Mouse (Mus musculus): ENCODE results near the gene Prss16. TPM values are rescaled to one million over a fixed set of nuclear protein-coding genes. Genes with fewer than 3 reads are reported as not detected.

The Prss16 gene
- polyA plus RNA-seq, 1 experiment from 2014 or later: not detected

DNA sequence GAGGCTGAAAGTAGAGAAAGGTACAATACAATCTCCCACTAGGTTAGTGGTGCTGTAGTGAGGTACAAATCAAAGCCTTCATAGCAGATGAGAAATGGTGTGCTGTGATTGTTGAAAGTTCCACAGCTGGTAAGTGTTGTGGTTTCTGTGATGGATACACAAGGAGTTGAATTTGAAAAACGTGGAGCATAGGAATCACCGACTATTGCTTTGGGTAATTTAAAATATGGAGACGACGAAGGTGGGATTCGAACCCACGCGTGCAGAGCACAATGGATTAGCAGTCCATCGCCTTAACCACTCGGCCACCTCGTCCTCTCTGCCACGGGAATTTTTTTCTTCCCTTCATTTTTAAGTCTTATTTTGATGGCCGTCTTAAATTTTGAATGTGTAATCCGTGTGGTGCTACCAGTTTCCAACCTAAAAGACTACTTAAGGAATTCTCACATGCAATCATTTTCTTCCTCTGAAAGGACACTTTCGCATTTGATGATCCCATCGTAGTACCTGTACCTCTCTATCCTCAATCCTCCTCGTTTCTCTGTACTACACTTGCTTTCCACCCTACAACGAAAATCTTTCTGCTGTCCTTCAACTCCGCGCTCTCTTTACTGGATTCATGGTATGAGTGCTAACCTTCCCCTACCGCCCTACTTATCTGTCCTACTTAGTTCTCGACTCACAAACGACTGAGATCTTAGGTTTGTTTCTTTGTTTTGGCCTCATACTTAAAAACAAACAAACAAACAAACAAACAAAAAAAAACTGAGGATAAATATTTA is 15.4 kb downstream of the Prss16 start:
- Histone ChIP-seq H3K9ac (ENCODE audit: low read depth, low read length) (no peak overlapping the region), H3K4me1 (ENCODE audit: control insufficient read depth, insufficient read depth, low read depth, low read length) (no peaks in the 10 kb centered on the region), H3K9me3 (ENCODE audit: control insufficient read depth, low read length) (peaks cover 10% of the 10 kb centered on the region), H3K4me3 (ENCODE audit: low read length) (no peak overlapping the region), H3K4me2 (ENCODE audit: low read length) (no peak overlapping the region), H3K27ac (ENCODE audit: low read depth, low read length) (no peak overlapping the region), H3K27me3 (replicated peaks; ENCODE audit: control insufficient read depth, insufficient read depth, low read length) (peaks cover 42% of the 10 kb centered on the region), H3K36me3 (ENCODE audit: control insufficient read depth, insufficient read depth, low read length) (no peaks in the 10 kb centered on the region)
- 4% methylated on average over 22 of the region's 22 CpGs for WGBS
- no peak for ATAC-seq

- Histone ChIP-seq H3K9ac (ENCODE audit: low read depth, low read length) (no peak overlapping the region), H3K9me3 (ENCODE audit: control insufficient read depth, low read length) (peaks cover 10% of the 10 kb centered on the region), H3K4me2 (ENCODE audit: low read length) (no peak overlapping the region), H3K36me3 (ENCODE audit: control insufficient read depth, insufficient read depth, low read length) (no peaks in the 10 kb centered on the region), H3K4me1 (ENCODE audit: control insufficient read depth, insufficient read depth, low read depth, low read length) (no peaks in the 10 kb centered on the region), H3K4me3 (ENCODE audit: low read length) (no peak overlapping the region), H3K27ac (ENCODE audit: low read depth, low read length) (no peak overlapping the region), H3K27me3 (replicated peaks; ENCODE audit: control insufficient read depth, insufficient read depth, low read length) (peaks cover 27% of the 10 kb centered on the region)
- 86% methylated on average over 5 of the region's 5 CpGs for WGBS
- ATAC-seq: no peak
Observed at GRCm38 (mm10) chr13:21992550-21992949, 17.0 kb downstream of the Prss16 start.

GRCm38 (mm10) chr13:21984486-21984885 is 25.1 kb downstream of the Prss16 start:
- H3K4me1 ChIP-seq (ENCODE audit: control insufficient read depth, insufficient read depth, low read depth, low read length): peaks cover 4% of the 10 kb centered on the region; the same call in 1 of the 2 replicates
- no peak overlapping the region for H3K9ac ChIP-seq (ENCODE audit: low read depth, low read length)
- WGBS: 82% methylated on average over 2 of the region's 2 CpGs
- H3K4me2 ChIP-seq (ENCODE audit: low read length): no peak overlapping the region
- H3K36me3 ChIP-seq (ENCODE audit: control insufficient read depth, insufficient read depth, low read length): no peaks in the 10 kb centered on the region
- no peak overlapping the region for H3K4me3 ChIP-seq (ENCODE audit: low read length)
- no peak overlapping the region for H3K27ac ChIP-seq (ENCODE audit: low read depth, low read length)
- H3K27me3 ChIP-seq (replicated peaks; ENCODE audit: control insufficient read depth, insufficient read depth, low read length): peaks cover 36% of the 10 kb centered on the region
- no peak for ATAC-seq
- no peaks in the 10 kb centered on the region for H3K9me3 ChIP-seq (ENCODE audit: control insufficient read depth, low read length)

- Histone ChIP-seq H3K36me3 (ENCODE audit: control insufficient read depth, insufficient read depth, low read length) (no peaks in the 10 kb centered on the region), H3K9ac (ENCODE audit: low read depth, low read length) (peak overlapping the region; percentile 78), H3K4me2 (ENCODE audit: low read length) (peak overlapping the region; percentile 98), H3K27ac (ENCODE audit: low read depth, low read length) (no peak overlapping the region), H3K4me1 (ENCODE audit: control insufficient read depth, insufficient read depth, low read depth, low read length) (peaks cover 4% of the 10 kb centered on the region; the same call in 1 of the 2 replicates), H3K9me3 (ENCODE audit: control insufficient read depth, low read length) (no peaks in the 10 kb centered on the region), H3K27me3 (replicated peaks; ENCODE audit: control insufficient read depth, insufficient read depth, low read length) (peaks cover 43% of the 10 kb centered on the region), H3K4me3 (ENCODE audit: low read length) (peak overlapping the region; percentile 62)
- ATAC-seq: no peak
- 6% methylated on average over 17 of the region's 17 CpGs for WGBS
Observed at GRCm38 (mm10) chr13:21981803-21982193, 27.7 kb downstream of the Prss16 start.

DNA sequence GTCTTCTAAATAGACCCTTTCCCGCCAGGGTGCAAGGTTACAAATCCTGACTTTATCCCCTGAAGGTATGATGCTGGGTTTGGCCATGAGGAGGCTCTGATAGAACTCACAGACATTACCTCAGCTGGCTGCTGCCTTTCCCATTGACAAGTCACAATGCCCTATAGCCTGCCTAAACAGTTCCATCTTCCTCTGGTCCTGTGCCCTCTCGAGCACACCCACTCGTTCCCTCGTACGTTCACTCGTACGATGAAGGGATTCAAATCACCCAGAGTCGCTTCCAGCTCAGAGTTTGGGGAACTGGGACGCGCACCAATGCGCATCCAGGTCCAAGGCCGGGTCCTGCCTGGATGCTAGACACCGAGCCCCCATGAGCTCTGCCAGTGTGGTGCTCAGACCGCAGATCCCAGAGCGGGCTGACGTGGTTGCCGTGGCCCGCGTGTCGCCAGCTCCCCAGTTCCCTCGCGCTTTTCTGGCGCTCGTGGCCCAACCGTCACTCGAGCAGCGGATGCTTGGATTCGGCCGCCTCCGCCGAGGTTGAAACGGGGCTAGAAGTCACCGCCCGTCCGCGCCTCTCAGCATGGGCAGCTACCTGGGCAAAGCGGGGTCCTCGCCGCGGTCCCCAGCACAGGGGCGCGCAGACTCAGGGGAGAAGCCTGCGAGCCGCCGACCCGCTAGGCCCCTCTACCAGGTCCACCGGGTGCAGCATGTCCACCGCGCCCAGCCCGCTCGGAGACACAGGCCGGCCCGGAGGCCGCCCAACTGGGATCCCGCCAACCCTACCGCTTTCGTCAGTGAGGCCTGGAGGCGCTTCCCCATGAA is 28.4 kb downstream of the Prss16 start, which contains the start of gene Pom121l2:
Gene Pom121l2, plus strand, starts transcription at position 214 of the 822 bp plus-strand sequence.
- ATAC-seq: peak; percentile 67
- Histone ChIP-seq H3K36me3 (ENCODE audit: control insufficient read depth, insufficient read depth, low read length) (no peaks in the 10 kb centered on the region), H3K9me3 (ENCODE audit: control insufficient read depth, low read length) (no peaks in the 10 kb centered on the region), H3K4me2 (ENCODE audit: low read length) (peak within 1 kb of the TSS; percentile 98), H3K9ac (ENCODE audit: low read depth, low read length) (peak within 1 kb of the TSS; percentile 78), H3K27me3 (replicated peaks; ENCODE audit: control insufficient read depth, insufficient read depth, low read length) (peaks cover 43% of the 10 kb centered on the region), H3K4me1 (ENCODE audit: control insufficient read depth, insufficient read depth, low read depth, low read length) (peaks cover 4% of the 10 kb centered on the region; the same call in 1 of the 2 replicates), H3K4me3 (ENCODE audit: low read length) (peak within 1 kb of the TSS; percentile 62), H3K27ac (ENCODE audit: low read depth, low read length) (no peak within 1 kb of the TSS)
- WGBS: under 1% methylated on average over 55 of the region's 58 CpGs

DNA sequence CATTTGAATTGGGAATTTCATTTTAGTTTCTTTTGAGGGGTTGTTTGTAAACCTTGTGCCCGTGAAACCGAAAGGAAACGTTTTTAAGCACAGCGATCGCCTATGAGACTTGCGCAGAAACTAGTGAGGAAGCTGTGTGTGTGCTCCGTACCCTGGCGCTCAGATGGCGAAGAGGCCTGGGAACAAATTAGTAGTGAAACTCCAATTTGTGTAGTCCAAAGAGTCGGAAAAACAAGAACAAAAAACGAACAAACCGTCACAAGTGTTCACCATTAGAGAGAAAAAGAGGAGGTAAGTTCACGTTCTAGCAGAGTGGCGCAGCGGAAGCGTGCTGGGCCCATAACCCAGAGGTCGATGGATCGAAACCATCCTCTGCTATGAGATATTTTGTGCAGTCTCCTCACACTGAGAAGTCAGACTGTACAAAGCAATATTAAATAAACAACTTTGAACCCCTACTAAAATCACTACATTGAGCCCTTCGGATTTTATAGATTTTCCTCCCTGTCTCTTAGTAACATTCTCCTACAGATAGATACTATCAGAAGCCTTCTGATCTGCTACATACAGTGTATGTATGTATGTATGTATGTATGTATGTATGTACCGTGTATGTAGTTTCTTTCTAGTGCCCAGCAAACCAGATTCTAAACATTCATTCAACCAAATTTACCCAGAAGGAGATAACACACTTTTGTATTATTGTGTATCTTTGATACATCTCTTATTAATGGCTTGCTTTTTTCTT is 34.6 kb downstream of the Prss16 start:
- H3K36me3 ChIP-seq (ENCODE audit: control insufficient read depth, insufficient read depth, low read length): no peaks in the 10 kb centered on the region
- H3K27ac ChIP-seq (ENCODE audit: low read depth, low read length): peak overlapping the region; percentile 89
- no peaks in the 10 kb centered on the region; the same call in 1 of the 2 replicates for H3K4me1 ChIP-seq (ENCODE audit: control insufficient read depth, insufficient read depth, low read depth, low read length)
- 4% methylated on average over 20 of the region's 20 CpGs for WGBS
- H3K9ac ChIP-seq (ENCODE audit: low read depth, low read length): peak overlapping the region; percentile 76
- peak overlapping the region; percentile 50 for H3K4me2 ChIP-seq (ENCODE audit: low read length)
- H3K9me3 ChIP-seq (ENCODE audit: control insufficient read depth, low read length): no peaks in the 10 kb centered on the region
- H3K4me3 ChIP-seq (ENCODE audit: low read length): peak overlapping the region; percentile 66
- peaks cover 11% of the 10 kb centered on the region for H3K27me3 ChIP-seq (replicated peaks; ENCODE audit: control insufficient read depth, insufficient read depth, low read length)
- ATAC-seq: peak; percentile 97

GRCm38 (mm10) chr13:21974221-21974725 is 35.3 kb downstream of the Prss16 start:
- WGBS: 0% methylated on average over 23 of the region's 23 CpGs
- Histone ChIP-seq H3K4me3 (ENCODE audit: low read length) (peak overlapping the region; percentile 66), H3K4me2 (ENCODE audit: low read length) (peak overlapping the region; percentile 50), H3K27ac (ENCODE audit: low read depth, low read length) (peak overlapping the region; percentile 89), H3K27me3 (replicated peaks; ENCODE audit: control insufficient read depth, insufficient read depth, low read length) (peaks cover 5% of the 10 kb centered on the region), H3K36me3 (ENCODE audit: control insufficient read depth, insufficient read depth, low read length) (no peaks in the 10 kb centered on the region), H3K4me1 (ENCODE audit: control insufficient read depth, insufficient read depth, low read depth, low read length) (no peaks in the 10 kb centered on the region; the same call in 1 of the 2 replicates), H3K9ac (ENCODE audit: low read depth, low read length) (peak overlapping the region; percentile 76), H3K9me3 (ENCODE audit: control insufficient read depth, low read length) (0 out of 2 replicates have a peak, but pooled peaks cover under 1% of the 10 kb centered on the region)
- ATAC-seq: peak; percentile 89

DNA sequence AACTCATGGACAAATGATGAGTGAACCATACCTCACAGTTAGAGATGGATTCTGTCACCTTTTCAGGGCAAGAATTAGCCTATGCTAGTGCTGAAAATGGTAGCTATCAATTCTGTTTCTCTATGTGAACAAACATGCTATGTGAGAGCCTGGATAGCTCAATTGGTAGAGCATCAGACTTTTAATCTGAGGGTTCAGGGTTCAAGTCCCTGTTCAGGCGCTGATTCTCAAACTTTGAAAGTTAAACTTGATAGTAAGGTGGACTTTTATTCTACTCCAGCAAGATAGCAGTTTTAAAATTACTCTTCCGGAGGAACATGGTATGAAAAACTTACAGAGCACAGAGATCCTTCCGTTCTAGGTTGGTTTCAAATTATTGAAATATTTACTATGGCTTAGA is 37.9 kb downstream of the Prss16 start:
- WGBS: 45% methylated on average over 3 of the region's 3 CpGs
- H3K4me2 ChIP-seq (ENCODE audit: low read length): no peak overlapping the region
- H3K4me1 ChIP-seq (ENCODE audit: control insufficient read depth, insufficient read depth, low read depth, low read length): no peaks in the 10 kb centered on the region; the same call in 1 of the 2 replicates
- no peak overlapping the region for H3K9ac ChIP-seq (ENCODE audit: low read depth, low read length)
- no peaks in the 10 kb centered on the region for H3K36me3 ChIP-seq (ENCODE audit: control insufficient read depth, insufficient read depth, low read length)
- H3K27ac ChIP-seq (ENCODE audit: low read depth, low read length): no peak overlapping the region
- H3K4me3 ChIP-seq (ENCODE audit: low read length): no peak overlapping the region
- H3K27me3 ChIP-seq (replicated peaks; ENCODE audit: control insufficient read depth, insufficient read depth, low read length): no peaks in the 10 kb centered on the region; the same call in 1 of the 2 replicates
- no peak for ATAC-seq
- H3K9me3 ChIP-seq (ENCODE audit: control insufficient read depth, low read length): 0 out of 2 replicates have a peak, but pooled peaks cover 6% of the 10 kb centered on the region
